Mouse (Mus musculus) ES-E14 (cell line): ENCODE measurements around the gene Nkd2.

Source experiments
- CHD2 ChIP-seq: IDR thresholded peaks from 2 replicates; pipeline ENCODE4 v1.6.1; 2014; ENCODE audit warnings: mild to moderate bottlenecking, low read depth, low read length, inconsistent platforms
- HCFC1 ChIP-seq: IDR thresholded peaks from 2 replicates; pipeline ENCODE4 v1.6.1; 2012; ENCODE audit warnings: low read length, inconsistent platforms, borderline replicate concordance; ENCODE audit not compliant: insufficient read depth
- ZC3H11A ChIP-seq: IDR thresholded peaks from 2 replicates; pipeline ENCODE4 v1.6.1; 2012; ENCODE audit warnings: low read depth, mild to moderate bottlenecking, inconsistent platforms, low read length, borderline replicate concordance

DNA sequence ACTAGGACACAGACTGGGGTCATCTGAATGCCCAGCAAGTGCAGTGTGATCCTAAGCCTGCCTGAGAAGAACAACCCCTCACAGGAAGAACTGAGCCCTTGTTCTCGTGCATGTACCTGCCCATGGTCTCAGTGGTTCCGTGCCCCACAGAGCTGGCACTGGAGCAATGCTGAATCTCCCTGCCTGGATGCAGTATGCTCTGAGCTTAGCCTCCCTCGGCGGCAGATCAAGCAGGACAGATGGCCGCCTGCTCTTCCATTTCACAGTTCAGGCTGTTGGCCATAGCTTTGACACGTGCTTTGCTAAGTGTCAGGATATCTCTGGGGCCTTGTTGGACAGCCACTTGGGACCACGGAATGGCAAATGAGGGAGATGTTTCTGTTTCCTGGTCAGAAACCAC lies 33.2 kb downstream of the Nkd2 start:
- TF ChIP-seq CHD2 (no peak), HCFC1 (no peak), ZC3H11A (no peak)
